Comparison of ENCODE assay signal across 9 mouse cellular contexts in the genomic region with DNA sequence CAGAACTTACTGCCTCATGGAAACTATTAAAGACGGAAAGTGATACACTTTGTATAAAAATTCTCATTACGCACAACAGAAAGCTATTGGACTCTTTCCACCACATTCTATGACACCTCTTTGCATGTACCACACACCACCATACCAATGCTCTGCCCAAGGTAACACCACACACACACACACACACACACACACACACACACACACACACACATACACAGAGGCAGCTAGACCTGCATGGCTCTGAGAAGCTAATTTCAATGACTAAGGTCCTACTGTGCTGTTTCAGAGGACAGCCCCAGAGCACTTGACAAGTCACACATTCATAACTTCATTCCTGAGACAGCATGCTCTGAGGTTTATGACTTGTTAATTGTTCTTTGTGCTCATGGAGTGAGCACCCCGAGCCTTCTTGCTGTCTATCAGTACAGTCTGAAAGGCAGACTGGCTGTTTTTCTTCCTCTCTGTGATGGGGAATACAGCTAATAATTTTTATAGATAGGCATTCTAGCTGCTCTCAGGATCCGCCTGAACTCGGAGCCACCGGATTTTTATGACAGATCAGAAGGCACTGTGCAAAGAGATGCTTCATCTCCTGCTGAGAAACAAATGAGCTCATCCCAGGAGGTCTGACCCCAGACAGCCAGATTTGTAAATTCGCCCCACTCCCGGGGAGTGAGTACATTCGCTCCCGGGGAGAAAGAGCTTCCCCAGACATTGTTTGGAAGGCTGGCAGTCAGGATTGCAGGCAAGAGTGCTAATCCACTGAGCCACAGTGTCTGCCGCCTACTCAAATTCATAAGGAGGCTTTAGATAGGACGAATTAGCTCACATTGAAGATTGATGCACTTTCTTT.
DNase-seq lines count a peak whose midpoint lies in the region; ATAC-seq lines count a peak whose summit lies in the region.
"Had no signal": no experiment of that assay in that cellular context is flagged by ENCODE, and none has a peak within 500 bp of the region (broad histone marks: within the 10 kb centered on the region; RNA-seq: fewer than 3 reads in every experiment).

No protein-coding gene starts in this region.

- H3K9ac ChIP-seq in kidney, embryonic 16.5 days (replicated peaks; ENCODE audit: low read length): no peak overlapping the region

- peaks cover 3% of the 10 kb centered on the region; the same call in 1 of the 2 replicates for H3K4me1 ChIP-seq in kidney, embryonic 16.5 days (ENCODE audit: insufficient read depth, low read length)

- ATAC-seq in monocyte, adult 5-6 weeks (replicated peaks; ENCODE audit: insufficient number of reproducible peaks, low FRiP score, low TSS enrichment, poor library complexity, severe bottlenecking): no peak
- ATAC-seq in kidney, embryonic 16.5 days (ENCODE audit: low FRiP score, low TSS enrichment): no peak

- H3K9me3 ChIP-seq in kidney, embryonic 16.5 days (ENCODE audit: low read length): no peaks in the 10 kb centered on the region

- no peaks in the 10 kb centered on the region for H3K36me3 ChIP-seq in kidney, embryonic 16.5 days (ENCODE audit: insufficient read depth, low read length)

- no peak overlapping the region for H3K4me3 ChIP-seq in kidney, embryonic 16.5 days (ENCODE audit: low read length)

- no peak overlapping the region for H3K4me2 ChIP-seq in kidney, embryonic 16.5 days (replicated peaks; ENCODE audit: low read depth, low read length)

- H3K27me3 ChIP-seq in kidney, embryonic 16.5 days (ENCODE audit: insufficient read depth, low read length): no peaks in the 10 kb centered on the region

- peak; percentile 5 for DNase-seq in lung, postnatal 10 days
- DNase-seq in lung, postnatal 14 days: no peak
- DNase-seq in embryo, embryonic 10.5 days (ENCODE audit: low spot score): peak; percentile 38
- DNase-seq in heart, postnatal 4 days: peak; percentile 7
- DNase-seq in retina, embryonic 14.5 days (ENCODE audit: low spot score): peak; percentile 55
- DNase-seq in layer of hippocampus, adult 9-10 months (ENCODE audit: low spot score): no peak
- DNase-seq: lung, adult 18-20 months had no signal

- H3K27ac ChIP-seq in kidney, embryonic 16.5 days (ENCODE audit: low read length): no peak overlapping the region

- WGBS in kidney, embryonic 16.5 days: 29% methylated on average over 12 of the region's 12 CpGs

Comparison
In these comparisons a context has a peak if more than half of its experiments do, and no peak if none do; other contexts are left out.
1. DNase-seq: peak in lung, postnatal 10 days (single experiment), embryo, embryonic 10.5 days (single experiment), heart, postnatal 4 days (single experiment) and retina, embryonic 14.5 days (single experiment); none in lung, postnatal 14 days (single experiment) and layer of hippocampus, adult 9-10 months (single experiment).